Mouse (Mus musculus) ES-Bruce4 (cell line): ENCODE measurements at regions not wholly inside any gene's neighbourhood (a gene's known extent, or its start where the extent isn't known, plus 50 kb on each side); places are given as distances from the start of the nearest gene placed in this dataset.

Experiments
- CTCF ChIP-seq: IDR thresholded peaks from one replicate; pipeline ENCODE4 v1.8.1; 2011; ENCODE audit warnings: low read depth, low read length
- POLR2A ChIP-seq: IDR thresholded peaks from one replicate; pipeline ENCODE4 v1.8.1; 2011; ENCODE audit warnings: low read length; ENCODE audit not compliant: insufficient read depth

DNA sequence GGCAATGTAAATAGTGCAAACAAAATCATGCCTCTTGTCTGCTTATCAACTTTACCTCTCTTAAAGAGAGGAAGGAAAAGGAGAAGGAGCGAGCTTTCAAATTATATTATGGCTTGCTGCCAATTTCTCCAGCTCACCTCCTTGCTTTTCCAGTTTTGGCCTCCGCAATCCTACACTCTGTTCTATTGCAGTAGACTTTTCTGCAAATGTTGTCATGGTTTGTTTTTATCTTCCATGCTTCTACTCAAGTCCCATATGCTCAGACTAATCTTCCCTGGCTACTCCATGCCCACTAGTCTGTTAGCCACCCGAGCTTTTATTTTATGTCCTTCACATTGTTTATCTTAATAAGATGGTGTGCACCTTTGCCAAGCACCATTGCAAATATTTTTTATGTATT, 168.0 kb upstream of the Osr1 start:
- TF ChIP-seq POLR2A (no peak), CTCF (no peak)
